ENCODE assay signal across 1 mouse cellular context in genomic region chr13:104883566-104884249, GRCm38 (mm10).
TF ChIP-seq lines count a peak whose summit lies in the region.

No protein-coding gene starts in this region.

TF ChIP-seq in CH12.LX, 34 proteins besides CTCF, POLR2A, EP300 and RAD21 (continued from another document):
- no peak for TF ChIP-seq KAT2A (IDR thresholded peaks at IDR 0.05; ENCODE audit: insufficient replicate concordance, low read length)
